Mouse (Mus musculus) liver, adult 2 months (tissue): ENCODE data around the gene Ldlrap1. TPM values are rescaled to one million over a fixed set of nuclear protein-coding genes. Genes with fewer than 3 reads are reported as not detected.

Experiments
- DNase-seq: peaks from one replicate; pipeline ENCODE4 v3.0.0-alpha.2; 2011; ENCODE audit warnings: low read depth, low spot score; ENCODE audit errors: extremely low read depth
- H3K27ac ChIP-seq: fragments of 200-500 bp; replicated peaks from 2 replicates; pipeline ENCODE4 v1.5.1; 2012; ENCODE audit warnings: low read depth, mild to moderate bottlenecking, control low read depth, inconsistent platforms, low read length; ENCODE audit not compliant: insufficient read depth
- H3K27me3 ChIP-seq: fragments of 200-500 bp; 2 replicates; pipeline ENCODE4 v1.6.1; 2012; ENCODE audit warnings: mild to moderate bottlenecking, moderate library complexity, low read length, inconsistent platforms; ENCODE audit not compliant: control insufficient read depth, insufficient read depth
- H3K36me3 ChIP-seq: fragments of 200-500 bp; 2 replicates; pipeline ENCODE4 v1.6.1; 2012; ENCODE audit warnings: low read length, inconsistent platforms; ENCODE audit not compliant: control insufficient read depth, insufficient read depth
- H3K4me1 ChIP-seq: fragments of 200-500 bp; 2 replicates; pipeline ENCODE4 v1.6.1; 2011; ENCODE audit warnings: low read length; ENCODE audit not compliant: control insufficient read depth, insufficient read depth
- H3K4me3 ChIP-seq: fragments of 200-500 bp; 2 replicates; pipeline ENCODE4 v1.5.1; 2011; ENCODE audit warnings: low read depth, mild to moderate bottlenecking, control low read depth, low read length, moderate library complexity; ENCODE audit not compliant: insufficient read depth
- H3K79me2 ChIP-seq: fragments of 200-500 bp; 2 replicates; pipeline ENCODE4 v1.6.1; 2012; ENCODE audit warnings: inconsistent platforms, mild to moderate bottlenecking, low read length, moderate library complexity; ENCODE audit not compliant: control insufficient read depth, insufficient read depth
- H3K9ac ChIP-seq: fragments of 200-500 bp; 2 replicates; pipeline ENCODE4 v1.6.1; 2012; ENCODE audit warnings: low read depth, mild to moderate bottlenecking, control low read depth, inconsistent platforms, low read length
- CTCF ChIP-seq: fragments of 200-500 bp; IDR thresholded peaks from 2 replicates; pipeline ENCODE4 v1.5.1; 2011; ENCODE audit warnings: low read depth, low read length, control low read depth
- POLR2A ChIP-seq: fragments of 200-500 bp; IDR thresholded peaks from 2 replicates; pipeline ENCODE4 v1.6.1; 2011; ENCODE audit warnings: low read length, control low read depth; ENCODE audit not compliant: insufficient read depth; ENCODE audit errors: extremely low read depth
- WGBS: fragments of 180-500 bp; shearing (Covaris S2); methylation state at CpG from one replicate; pipeline ENCODE4 v1.1.7; 2018; 5-methylcytosine and 5-hydroxymethylcytosine counted together
- polyA plus RNA-seq: library from polyadenylated mRNA; depleted of rRNA; stranded (reverse); fragments of >200 nt; gene quantifications from 2 replicates; pipeline ENCODE4 v1.2.3, GENCODE M21; 2012
- total RNA-seq: library from RNA; depleted of rRNA; stranded (reverse); fragments of >200 nt; gene quantifications from 2 replicates; pipeline ENCODE4 v1.2.3, GENCODE M21; 2014

The Ldlrap1 gene
- total and polyA plus RNA-seq, 2 experiments, result 6.5 to 19.8 TPM

DNA sequence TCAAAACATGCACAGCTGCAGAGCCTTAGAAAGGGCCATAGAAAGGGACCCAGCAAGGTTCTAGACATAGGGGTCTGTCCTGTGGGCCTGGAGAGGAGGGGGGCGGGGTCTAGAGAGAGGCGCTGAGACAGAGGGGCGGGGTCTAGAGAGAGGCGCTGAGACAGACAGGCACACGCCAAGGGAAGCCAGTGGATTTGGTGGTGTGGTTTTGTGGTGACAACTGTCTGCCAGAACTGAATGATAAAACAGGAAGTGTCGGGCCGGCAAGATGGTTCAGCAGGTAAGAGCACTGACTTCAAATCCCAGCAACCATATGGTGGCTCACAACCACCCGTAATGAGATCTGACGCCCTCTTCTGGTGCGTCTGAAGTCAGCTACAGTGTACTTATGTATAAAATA lies 19.1 kb upstream of the Ldlrap1 start:
- no peak overlapping the region for H3K9ac ChIP-seq
- no peak for DNase-seq
- no peak overlapping the region for H3K4me3 ChIP-seq
- no peak for TF ChIP-seq POLR2A
- H3K4me1 ChIP-seq, result no peaks in the 10 kb centered on the region
- no peaks in the 10 kb centered on the region for H3K79me2 ChIP-seq
- no peaks in the 10 kb centered on the region for H3K27me3 ChIP-seq
- H3K36me3 ChIP-seq, result no peaks in the 10 kb centered on the region
- 76% methylated on average over 10 of the region's 10 CpGs for WGBS
- H3K27ac ChIP-seq, result no peak overlapping the region

DNA sequence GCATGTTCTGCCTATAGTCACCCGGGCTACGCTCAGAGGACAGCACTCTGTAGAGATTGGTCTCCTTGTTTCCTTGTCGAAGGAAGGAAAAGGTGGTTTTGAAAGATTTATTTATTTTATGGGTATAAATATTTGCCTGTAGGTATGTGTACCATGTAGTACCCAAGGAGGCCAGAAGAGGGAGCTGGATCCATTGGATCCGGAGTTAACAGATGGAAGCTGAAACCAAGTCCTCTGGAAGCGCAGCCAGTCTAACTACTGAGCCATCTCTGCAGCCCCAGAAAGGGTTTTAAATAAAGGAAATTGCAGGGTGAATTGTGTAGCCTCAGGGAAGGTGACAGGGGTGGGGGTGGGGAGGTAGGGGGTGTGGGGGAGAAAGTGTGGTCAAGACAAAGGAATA lies 16.9 kb upstream of the Ldlrap1 start:
- no peaks in the 10 kb centered on the region for H3K36me3 ChIP-seq
- H3K27ac ChIP-seq, result no peak overlapping the region
- WGBS, result 69% methylated on average over 5 of the region's 5 CpGs
- no peaks in the 10 kb centered on the region for H3K4me1 ChIP-seq
- no peak overlapping the region for H3K4me3 ChIP-seq
- no peak for DNase-seq
- no peaks in the 10 kb centered on the region for H3K27me3 ChIP-seq
- no peaks in the 10 kb centered on the region for H3K79me2 ChIP-seq
- TF ChIP-seq POLR2A (no peak), CTCF (peak; percentile 8; the same call in 1 of the 2 replicates)
- no peak overlapping the region for H3K9ac ChIP-seq

DNA sequence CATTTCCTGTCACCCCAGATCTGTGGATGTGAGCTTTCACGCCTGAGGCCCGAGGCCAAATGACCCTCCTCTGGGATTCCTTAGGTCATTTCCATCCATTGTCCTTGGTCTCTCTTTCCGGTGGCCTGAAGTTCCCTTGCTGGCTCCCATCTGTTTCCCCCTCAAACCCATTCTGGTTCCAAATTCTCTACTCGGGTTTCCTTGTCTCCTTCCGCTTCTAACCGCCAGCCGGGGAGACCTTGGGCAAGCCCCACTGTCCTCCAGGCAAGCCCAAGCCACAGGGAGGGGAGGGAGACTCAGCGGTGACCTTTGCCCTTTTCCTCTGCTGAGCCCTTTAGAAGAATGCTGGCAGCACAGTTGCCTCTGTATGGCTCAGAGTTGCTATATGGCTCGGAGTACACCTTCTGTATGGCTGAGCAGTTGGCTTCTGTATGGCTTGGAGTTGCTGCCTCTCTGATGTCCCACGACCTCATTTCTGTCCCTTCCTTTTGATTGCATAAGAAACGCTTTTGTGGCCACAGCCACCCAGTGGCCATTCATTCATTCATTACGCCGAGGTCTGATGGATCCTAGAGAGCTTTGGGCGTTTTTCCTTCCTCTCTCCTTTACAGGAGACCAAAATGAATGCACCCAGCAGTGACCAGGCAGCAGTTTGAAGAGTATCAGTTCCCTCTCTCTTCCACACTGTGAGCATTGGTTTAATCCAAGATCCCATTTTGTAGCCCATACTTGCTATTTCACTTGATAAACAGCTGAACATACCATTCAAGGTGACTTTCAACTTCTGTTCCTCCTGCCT lies 11.5 kb upstream of the Ldlrap1 start:
- Histone ChIP-seq H3K4me3 (no peak overlapping the region), H3K9ac (no peak overlapping the region), H3K27ac (no peak overlapping the region), H3K27me3 (no peaks in the 10 kb centered on the region), H3K79me2 (no peaks in the 10 kb centered on the region), H3K36me3 (no peaks in the 10 kb centered on the region), H3K4me1 (no peaks in the 10 kb centered on the region)
- peak; percentile 25 for DNase-seq
- WGBS, result 41% methylated on average over 14 of the region's 14 CpGs
- TF ChIP-seq CTCF, result no peak
- TF ChIP-seq POLR2A, result no peak

DNA sequence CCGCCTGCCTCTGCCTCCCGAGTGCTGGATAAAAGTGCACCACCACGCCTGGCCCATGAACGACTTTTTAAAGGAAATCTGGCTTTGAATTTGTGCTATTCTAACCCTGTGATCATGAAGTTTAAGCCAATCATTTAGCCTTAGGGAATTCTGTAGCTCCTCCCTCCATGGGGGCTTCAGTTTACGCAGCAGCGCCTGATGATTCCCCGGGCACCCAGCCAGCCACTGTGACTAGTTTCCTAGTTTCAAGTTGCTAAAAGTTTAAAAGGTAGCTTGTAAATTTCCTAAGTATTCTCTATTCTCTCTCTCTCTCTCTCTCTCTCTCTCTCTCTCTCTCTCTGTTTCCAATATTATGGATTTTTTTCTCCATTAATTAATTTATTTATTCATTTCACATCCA lies 8.4 kb upstream of the Ldlrap1 start:
- WGBS, result 80% methylated on average over 7 of the region's 7 CpGs
- Histone ChIP-seq H3K9ac (no peak overlapping the region), H3K36me3 (no peaks in the 10 kb centered on the region), H3K4me1 (no peaks in the 10 kb centered on the region), H3K27me3 (no peaks in the 10 kb centered on the region), H3K27ac (no peak overlapping the region), H3K79me2 (no peaks in the 10 kb centered on the region), H3K4me3 (no peak overlapping the region)
- TF ChIP-seq CTCF, result no peak
- TF ChIP-seq POLR2A, result no peak
- no peak for DNase-seq

DNA sequence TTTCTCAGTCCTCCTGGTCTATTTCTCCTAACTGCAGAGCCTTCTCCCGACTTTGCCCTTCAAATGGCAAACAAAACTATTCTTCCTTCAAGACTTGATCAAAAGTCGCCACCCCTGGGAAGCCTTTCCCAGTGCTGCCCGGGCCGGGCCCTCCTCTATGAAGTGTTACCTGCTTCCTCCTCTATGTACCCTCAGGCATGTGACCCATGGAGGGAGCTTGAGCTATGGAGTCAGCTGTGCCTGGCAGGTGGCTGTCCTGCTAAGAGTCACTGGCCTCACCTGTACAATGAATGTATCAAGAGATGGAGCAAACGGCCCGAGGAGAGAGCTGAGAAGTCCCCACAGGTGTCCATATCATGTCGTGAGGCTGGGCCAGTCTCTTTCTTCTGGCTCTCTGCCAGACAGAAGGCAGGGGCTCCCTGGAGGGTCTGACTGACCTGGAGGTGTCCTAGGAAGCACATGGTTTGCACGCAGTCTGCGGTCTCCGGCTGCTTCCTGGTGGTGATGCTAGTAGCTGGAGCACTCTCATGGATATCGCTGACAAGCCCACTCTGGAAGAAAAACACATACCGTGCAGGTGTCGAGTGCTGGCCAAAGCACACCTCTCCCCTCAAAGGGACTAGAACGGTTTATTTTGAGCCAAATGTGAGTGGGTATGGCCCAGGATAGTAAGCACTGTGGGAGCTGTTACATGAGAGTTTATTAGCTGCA lies 7.6 kb upstream of the Ldlrap1 start:
- no peak for DNase-seq
- Histone ChIP-seq H3K4me3 (no peak overlapping the region), H3K27ac (no peak overlapping the region), H3K27me3 (no peaks in the 10 kb centered on the region), H3K9ac (no peak overlapping the region), H3K4me1 (no peaks in the 10 kb centered on the region), H3K79me2 (no peaks in the 10 kb centered on the region), H3K36me3 (no peaks in the 10 kb centered on the region)
- TF ChIP-seq POLR2A (no peak), CTCF (no peak)
- 81% methylated on average over 14 of the region's 14 CpGs for WGBS

DNA sequence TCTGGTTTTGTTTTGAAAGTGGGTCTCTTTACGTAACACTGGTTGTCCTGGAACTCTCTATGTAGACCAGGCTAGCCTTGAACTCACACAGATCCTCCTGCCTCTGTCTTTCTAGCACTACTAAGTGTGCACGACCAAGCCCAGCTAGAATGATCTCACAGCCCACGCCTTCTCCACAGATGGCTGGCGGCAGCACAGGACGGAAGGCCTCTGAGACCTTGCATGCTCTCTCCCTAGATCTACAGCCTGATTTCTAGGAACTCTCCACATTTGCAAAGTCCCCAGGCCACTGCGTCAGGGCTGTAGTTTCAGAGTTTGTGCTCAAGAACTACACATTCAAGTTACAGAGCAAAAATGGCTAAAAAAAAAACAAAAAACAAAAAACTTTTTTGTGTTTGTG lies 6.3 kb upstream of the Ldlrap1 start:
- H3K36me3 ChIP-seq, result no peaks in the 10 kb centered on the region
- TF ChIP-seq CTCF, result no peak
- no peak for TF ChIP-seq POLR2A
- H3K79me2 ChIP-seq, result no peaks in the 10 kb centered on the region
- no peak overlapping the region for H3K4me3 ChIP-seq
- no peaks in the 10 kb centered on the region for H3K27me3 ChIP-seq
- DNase-seq, result no peak
- no peak overlapping the region for H3K27ac ChIP-seq
- 90% methylated on average over 6 of the region's 6 CpGs for WGBS
- H3K4me1 ChIP-seq, result no peaks in the 10 kb centered on the region
- no peak overlapping the region for H3K9ac ChIP-seq
